Mouse (Mus musculus) bone marrow, adult 2 months (tissue): ENCODE results near the gene Ddx58.

Source experiments
- CTCF ChIP-seq: fragments of 200-500 bp; IDR thresholded peaks from 2 replicates; pipeline ENCODE4 v1.5.1; 2011; ENCODE audit warnings: low read length, control low read depth; ENCODE audit not compliant: control insufficient read depth, insufficient read depth
- POLR2A ChIP-seq: fragments of 200-500 bp; IDR thresholded peaks from 2 replicates; pipeline ENCODE4 v1.6.1; 2011; ENCODE audit warnings: low read depth, mild to moderate bottlenecking, control low read depth, low read length, borderline replicate concordance; ENCODE audit not compliant: control insufficient read depth

GRCm38 (mm10) chr4:40202205-40202604 is 37.4 kb downstream of the Ddx58 start:
- no peak for TF ChIP-seq CTCF
- TF ChIP-seq POLR2A: no peak
